Mouse (Mus musculus): ENCODE measurements at regions not wholly inside any gene's neighbourhood (a gene's known extent, or its start where the extent isn't known, plus 50 kb on each side); places are given as distances from the start of the nearest gene placed in this dataset.

- no peaks in the 10 kb centered on the region for H3K27me3 ChIP-seq (replicated peaks; ENCODE audit: control insufficient read depth, insufficient read depth, low read length)
- H3K36me3 ChIP-seq (ENCODE audit: control insufficient read depth, insufficient read depth, low read length): no peaks in the 10 kb centered on the region
- 52% methylated on average over 3 of the region's 3 CpGs for WGBS
- no peak overlapping the region for H3K9ac ChIP-seq (ENCODE audit: low read length)
- no peak overlapping the region for H3K4me2 ChIP-seq (ENCODE audit: low read length)
- no peak overlapping the region for H3K4me3 ChIP-seq (ENCODE audit: low read depth, low read length)
- ATAC-seq (replicated peaks; ENCODE audit: low FRiP score, low TSS enrichment, low read depth): no peak
- no peak overlapping the region for H3K27ac ChIP-seq (ENCODE audit: low read depth)
- no peaks in the 10 kb centered on the region for H3K4me1 ChIP-seq (replicated peaks; ENCODE audit: control insufficient read depth, insufficient read depth, low read length)
- H3K9me3 ChIP-seq (ENCODE audit: control insufficient read depth, low read length): no peaks in the 10 kb centered on the region
- no peak for DNase-seq (ENCODE audit: low spot score)
Observed at GRCm38 (mm10) chr9:84673327-84673726, 639.2 kb upstream of the Gm11114 start.

- H3K27me3 ChIP-seq (replicated peaks; ENCODE audit: control insufficient read depth, insufficient read depth, low read length): no peaks in the 10 kb centered on the region
- no peaks in the 10 kb centered on the region for H3K9me3 ChIP-seq (ENCODE audit: control insufficient read depth, low read length)
- no peaks in the 10 kb centered on the region for H3K4me1 ChIP-seq (replicated peaks; ENCODE audit: control insufficient read depth, insufficient read depth, low read length)
- no peak overlapping the region for H3K4me3 ChIP-seq (ENCODE audit: low read depth, low read length)
- DNase-seq (ENCODE audit: low spot score): no peak
- H3K4me2 ChIP-seq (ENCODE audit: low read length): no peak overlapping the region
- 88% methylated on average over 1 of the region's 1 CpGs for WGBS
- no peak for ATAC-seq (replicated peaks; ENCODE audit: low FRiP score, low TSS enrichment, low read depth)
- no peak overlapping the region for H3K27ac ChIP-seq (ENCODE audit: low read depth)
- no peak overlapping the region for H3K9ac ChIP-seq (ENCODE audit: low read length)
- H3K36me3 ChIP-seq (ENCODE audit: control insufficient read depth, insufficient read depth, low read length): no peaks in the 10 kb centered on the region
Observed at GRCm38 (mm10) chr9:84678416-84678815, 634.2 kb upstream of the Gm11114 start.

GRCm38 (mm10) chr9:84718615-84719191 is 593.9 kb upstream of the Gm11114 start:
- no peak overlapping the region for H3K27ac ChIP-seq (ENCODE audit: low read depth)
- no peak overlapping the region for H3K9ac ChIP-seq (ENCODE audit: low read length)
- DNase-seq (ENCODE audit: low spot score) (no peak), ATAC-seq (replicated peaks; ENCODE audit: low FRiP score, low TSS enrichment, low read depth) (no peak)
- H3K27me3 ChIP-seq (replicated peaks; ENCODE audit: control insufficient read depth, insufficient read depth, low read length): no peaks in the 10 kb centered on the region
- no peak overlapping the region for H3K4me2 ChIP-seq (ENCODE audit: low read length)
- H3K4me3 ChIP-seq (ENCODE audit: low read depth, low read length): no peak overlapping the region
- 65% methylated on average over 3 of the region's 3 CpGs for WGBS
- H3K4me1 ChIP-seq (replicated peaks; ENCODE audit: control insufficient read depth, insufficient read depth, low read length): no peaks in the 10 kb centered on the region
- no peaks in the 10 kb centered on the region for H3K9me3 ChIP-seq (ENCODE audit: control insufficient read depth, low read length)
- H3K36me3 ChIP-seq (ENCODE audit: control insufficient read depth, insufficient read depth, low read length): no peaks in the 10 kb centered on the region

GRCm38 (mm10) chr9:84719396-84719795 is 593.2 kb upstream of the Gm11114 start:
- Histone ChIP-seq H3K9ac (ENCODE audit: low read length) (no peak overlapping the region), H3K4me1 (replicated peaks; ENCODE audit: control insufficient read depth, insufficient read depth, low read length) (no peaks in the 10 kb centered on the region), H3K27ac (ENCODE audit: low read depth) (no peak overlapping the region), H3K27me3 (replicated peaks; ENCODE audit: control insufficient read depth, insufficient read depth, low read length) (no peaks in the 10 kb centered on the region), H3K4me2 (ENCODE audit: low read length) (no peak overlapping the region), H3K9me3 (ENCODE audit: control insufficient read depth, low read length) (no peaks in the 10 kb centered on the region), H3K36me3 (ENCODE audit: control insufficient read depth, insufficient read depth, low read length) (no peaks in the 10 kb centered on the region), H3K4me3 (ENCODE audit: low read depth, low read length) (no peak overlapping the region)
- ATAC-seq (replicated peaks; ENCODE audit: low FRiP score, low TSS enrichment, low read depth) (no peak), DNase-seq (ENCODE audit: low spot score) (no peak)
- 65% methylated on average over 3 of the region's 3 CpGs for WGBS

GRCm38 (mm10) chr9:84720454-84720853 is 592.1 kb upstream of the Gm11114 start:
- Histone ChIP-seq H3K4me1 (replicated peaks; ENCODE audit: control insufficient read depth, insufficient read depth, low read length) (no peaks in the 10 kb centered on the region), H3K9ac (ENCODE audit: low read length) (no peak overlapping the region), H3K27me3 (replicated peaks; ENCODE audit: control insufficient read depth, insufficient read depth, low read length) (no peaks in the 10 kb centered on the region), H3K4me2 (ENCODE audit: low read length) (no peak overlapping the region), H3K27ac (ENCODE audit: low read depth) (no peak overlapping the region), H3K36me3 (ENCODE audit: control insufficient read depth, insufficient read depth, low read length) (no peaks in the 10 kb centered on the region), H3K4me3 (ENCODE audit: low read depth, low read length) (no peak overlapping the region), H3K9me3 (ENCODE audit: control insufficient read depth, low read length) (0 out of 2 replicates have a peak, but pooled peaks cover 3% of the 10 kb centered on the region)
- DNase-seq (ENCODE audit: low spot score): no peak
- ATAC-seq (replicated peaks; ENCODE audit: low FRiP score, low TSS enrichment, low read depth): no peak
- WGBS: 74% methylated on average over 2 of the region's 2 CpGs

GRCm38 (mm10) chr9:84739266-84739665 is 573.3 kb upstream of the Gm11114 start:
- Histone ChIP-seq H3K9me3 (ENCODE audit: control insufficient read depth, low read length) (no peaks in the 10 kb centered on the region), H3K4me2 (ENCODE audit: low read length) (no peak overlapping the region), H3K36me3 (ENCODE audit: control insufficient read depth, insufficient read depth, low read length) (no peaks in the 10 kb centered on the region), H3K4me1 (replicated peaks; ENCODE audit: control insufficient read depth, insufficient read depth, low read length) (no peaks in the 10 kb centered on the region), H3K27ac (ENCODE audit: low read depth) (no peak overlapping the region), H3K27me3 (replicated peaks; ENCODE audit: control insufficient read depth, insufficient read depth, low read length) (no peaks in the 10 kb centered on the region), H3K9ac (ENCODE audit: low read length) (no peak overlapping the region), H3K4me3 (ENCODE audit: low read depth, low read length) (no peak overlapping the region)
- ATAC-seq (replicated peaks; ENCODE audit: low FRiP score, low TSS enrichment, low read depth): no peak
- WGBS: 70% methylated on average over 2 of the region's 2 CpGs
- DNase-seq (ENCODE audit: low spot score): no peak

GRCm38 (mm10) chr9:84740336-84740735 is 572.2 kb upstream of the Gm11114 start:
- Histone ChIP-seq H3K4me1 (replicated peaks; ENCODE audit: control insufficient read depth, insufficient read depth, low read length) (no peaks in the 10 kb centered on the region), H3K9ac (ENCODE audit: low read length) (no peak overlapping the region), H3K36me3 (ENCODE audit: control insufficient read depth, insufficient read depth, low read length) (no peaks in the 10 kb centered on the region), H3K4me2 (ENCODE audit: low read length) (no peak overlapping the region), H3K9me3 (ENCODE audit: control insufficient read depth, low read length) (no peaks in the 10 kb centered on the region), H3K27me3 (replicated peaks; ENCODE audit: control insufficient read depth, insufficient read depth, low read length) (no peaks in the 10 kb centered on the region), H3K27ac (ENCODE audit: low read depth) (no peak overlapping the region), H3K4me3 (ENCODE audit: low read depth, low read length) (no peak overlapping the region)
- DNase-seq (ENCODE audit: low spot score): no peak
- ATAC-seq (replicated peaks; ENCODE audit: low FRiP score, low TSS enrichment, low read depth): no peak
- 31% methylated on average over 2 of the region's 2 CpGs for WGBS

- ATAC-seq (replicated peaks; ENCODE audit: low FRiP score, low TSS enrichment, low read depth) (no peak), DNase-seq (ENCODE audit: low spot score) (no peak)
- Histone ChIP-seq H3K27ac (ENCODE audit: low read depth) (no peak overlapping the region), H3K9ac (ENCODE audit: low read length) (no peak overlapping the region), H3K36me3 (ENCODE audit: control insufficient read depth, insufficient read depth, low read length) (no peaks in the 10 kb centered on the region), H3K9me3 (ENCODE audit: control insufficient read depth, low read length) (no peaks in the 10 kb centered on the region), H3K4me1 (replicated peaks; ENCODE audit: control insufficient read depth, insufficient read depth, low read length) (no peaks in the 10 kb centered on the region), H3K4me2 (ENCODE audit: low read length) (no peak overlapping the region), H3K27me3 (replicated peaks; ENCODE audit: control insufficient read depth, insufficient read depth, low read length) (no peaks in the 10 kb centered on the region), H3K4me3 (ENCODE audit: low read depth, low read length) (no peak overlapping the region)
- 74% methylated on average over 1 of the region's 1 CpGs for WGBS
Observed at GRCm38 (mm10) chr9:84754332-84754731, 558.2 kb upstream of the Gm11114 start.

- 69% methylated on average over 2 of the region's 2 CpGs for WGBS
- Histone ChIP-seq H3K27ac (ENCODE audit: low read depth) (no peak overlapping the region), H3K4me3 (ENCODE audit: low read depth, low read length) (no peak overlapping the region), H3K4me1 (replicated peaks; ENCODE audit: control insufficient read depth, insufficient read depth, low read length) (no peaks in the 10 kb centered on the region), H3K9ac (ENCODE audit: low read length) (no peak overlapping the region), H3K36me3 (ENCODE audit: control insufficient read depth, insufficient read depth, low read length) (no peaks in the 10 kb centered on the region), H3K9me3 (ENCODE audit: control insufficient read depth, low read length) (no peaks in the 10 kb centered on the region), H3K4me2 (ENCODE audit: low read length) (no peak overlapping the region), H3K27me3 (replicated peaks; ENCODE audit: control insufficient read depth, insufficient read depth, low read length) (no peaks in the 10 kb centered on the region)
- ATAC-seq (replicated peaks; ENCODE audit: low FRiP score, low TSS enrichment, low read depth) (no peak), DNase-seq (ENCODE audit: low spot score) (no peak)
Observed at GRCm38 (mm10) chr9:84754828-84755227, 557.7 kb upstream of the Gm11114 start.

Data from intestine, embryonic 14.5 days (tissue).